Mouse (Mus musculus) spleen, adult 2 months (tissue): Measurements from ENCODE around the gene Wnt7b.

Source experiments
- CTCF ChIP-seq: fragments of 200-500 bp; IDR thresholded peaks from 2 replicates; pipeline ENCODE4 v1.5.1; 2011; ENCODE audit warnings: mild to moderate bottlenecking, inconsistent platforms; ENCODE audit not compliant: insufficient read depth, insufficient read length, insufficient replicate concordance; ENCODE audit errors: extremely low read depth
- POLR2A ChIP-seq: fragments of 200-500 bp; IDR thresholded peaks from 2 replicates; pipeline ENCODE4 v1.6.1; 2011; ENCODE audit warnings: low read depth, low read length, inconsistent platforms

DNA sequence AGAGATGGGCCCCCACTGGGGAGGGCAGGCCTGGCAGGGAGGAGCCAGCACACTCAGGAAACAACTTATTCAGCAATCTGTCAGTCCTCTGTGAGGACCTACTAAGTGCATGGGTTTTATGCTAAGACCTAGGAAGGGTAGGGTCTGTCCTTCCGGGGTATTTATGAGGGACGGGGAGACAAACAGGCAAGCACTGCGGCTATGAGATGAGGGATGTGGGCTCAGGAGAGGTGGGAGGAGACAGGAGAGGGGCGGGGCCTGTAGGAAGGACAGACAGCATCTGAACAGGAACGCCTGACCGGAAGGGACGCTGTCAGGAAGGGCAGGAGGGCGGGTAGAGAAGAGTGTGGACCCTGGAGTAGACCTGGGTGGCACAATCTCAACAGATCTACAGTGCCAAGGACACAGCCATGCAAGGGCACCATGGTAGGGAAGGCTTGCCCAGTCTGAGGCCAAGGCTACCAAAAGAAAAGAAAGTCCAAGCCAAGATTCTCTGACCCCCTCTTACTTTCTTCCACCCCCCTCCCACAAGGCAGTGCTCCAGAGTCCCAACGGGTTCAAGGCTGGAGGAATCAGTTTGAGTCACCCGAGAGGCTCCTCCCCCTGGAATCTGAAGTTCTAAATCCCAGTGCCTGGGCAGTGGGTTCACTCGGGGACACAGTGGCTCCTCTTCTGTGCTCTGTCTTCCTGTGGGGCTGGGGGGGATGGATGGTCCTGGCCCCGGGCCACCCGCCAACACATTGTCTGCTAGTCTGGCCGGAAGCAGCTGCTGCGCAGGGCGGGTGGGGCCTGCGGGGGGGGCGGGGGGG lies 17.8 kb upstream of the Wnt7b start:
- no peak for TF ChIP-seq CTCF
- TF ChIP-seq POLR2A = no peak
